Mouse (Mus musculus) G1E (cell line): Measurements from ENCODE around the gene Triap1. TPM values are rescaled to one million over a fixed set of nuclear protein-coding genes. Genes with fewer than 3 reads are reported as not detected.

Experiments used
- ATAC-seq: 2 replicates; pipeline ENCODE4 v1.8.0; 2016; ENCODE audit warnings: mild to moderate bottlenecking; ENCODE audit not compliant: insufficient number of reproducible peaks, poor library complexity, low FRiP score, severe bottlenecking; ENCODE audit errors: extremely low read depth
- DNase-seq: peaks from one replicate; pipeline ENCODE4 v3.0.0; 2012; ENCODE audit warnings: low spot score
- H3K27me3 ChIP-seq: 2 replicates; pipeline ENCODE4 v1.6.1; 2012; ENCODE audit warnings: mild to moderate bottlenecking, low read length, inconsistent platforms; ENCODE audit not compliant: insufficient read depth
- H3K36me3 ChIP-seq: replicated peaks from 2 replicates; pipeline ENCODE3; 2012; ENCODE audit warnings: mild to moderate bottlenecking, inconsistent platforms
- H3K4me1 ChIP-seq: 2 replicates; pipeline ENCODE4 v1.6.1; 2012; ENCODE audit warnings: low read depth, low read length, inconsistent platforms, mixed read lengths; ENCODE audit not compliant: insufficient read depth
- H3K4me3 ChIP-seq: 2 replicates; pipeline ENCODE4 v1.5.1; 2012; ENCODE audit warnings: low read depth, mild to moderate bottlenecking, inconsistent platforms, low read length, moderate library complexity, mixed read lengths
- H3K9me3 ChIP-seq: replicated peaks from 2 replicates; pipeline ENCODE4 v1.6.1; 2012; ENCODE audit warnings: inconsistent platforms
- CTCF ChIP-seq: IDR thresholded peaks from 2 replicates; pipeline ENCODE4 v1.5.1; 2012; ENCODE audit warnings: low read depth, low read length, inconsistent platforms, mixed read lengths
- GATA1 ChIP-seq: IDR thresholded peaks from 2 replicates; pipeline ENCODE4 v1.6.1; 2012; ENCODE audit warnings: borderline replicate concordance, low read length, inconsistent platforms, mixed read lengths
- GATA2 ChIP-seq: IDR thresholded peaks from 2 replicates; pipeline ENCODE4 v1.6.1; 2012; ENCODE audit warnings: low read depth, low read length, inconsistent platforms, borderline replicate concordance
- POLR2AphosphoS5 ChIP-seq: IDR thresholded peaks from 2 replicates; pipeline ENCODE4 v1.6.1; 2012; ENCODE audit warnings: low read depth, low read length, inconsistent platforms; ENCODE audit not compliant: insufficient replicate concordance
- TAL1 ChIP-seq: conservative IDR thresholded peaks from 2 replicates; pipeline ENCODE4 v1.6.1; 2012; ENCODE audit warnings: low read depth, low read length, inconsistent platforms, mixed read lengths
- polyA plus RNA-seq: library from polyadenylated mRNA; stranded (reverse); fragments of >175 nt; gene quantifications from 2 replicates; pipeline ENCODE4 v1.2.3, GENCODE M21; 2012
- total RNA-seq, 2 experiments: library from RNA; stranded (forward) in 1 of 2; stranded (reverse) in 1 of 2; fragments of 200-1000 nt in 1 of 2; fragments of >200 nt in 1 of 2; fragmentation: Nextera tagmentation in 1 of 2; gene quantifications; 2 replicates each; pipeline ENCODE4 v1.2.3; 2014 to 2017

Triap1 gene
- total RNA-seq (2014; fragmentation: Nextera tagmentation) (27.8 and 31.8 TPM in 2 replicates), total RNA-seq (2017) (45.5 and 47.0 TPM in 2 replicates), polyA plus RNA-seq (5.3 and 14.1 TPM in 2 replicates)

- no peaks in the 10 kb centered on the region for H3K27me3 ChIP-seq
- peaks cover 61% of the 10 kb centered on the region for H3K4me1 ChIP-seq
- peak within 1 kb of the TSS; percentile 98 for H3K4me3 ChIP-seq
- DNase-seq (peak; percentile 80), ATAC-seq (peak; percentile 50; the same call in 1 of the 2 replicates)
- TF ChIP-seq TAL1 (no peak), GATA2 (no peak), CTCF (no peak), POLR2AphosphoS5 (no peak), GATA1 (no peak)
- no peaks in the 10 kb centered on the region for H3K9me3 ChIP-seq
- peaks cover 70% of the 10 kb centered on the region for H3K36me3 ChIP-seq
Observed at GRCm38 (mm10) chr5:115340577-115341313, at the start of gene Triap1, which contains the start of gene Gatc. TSS of gene Triap1 (plus strand) at chr5:115341225. TSS of gene Gatc (minus strand) at chr5:115341178.

GRCm38 (mm10) chr5:115294173-115294572 is 46.9 kb upstream of the Triap1 start:
- DNase-seq (no peak), ATAC-seq (no peak)
- Histone ChIP-seq H3K9me3 (no peaks in the 10 kb centered on the region), H3K27me3 (no peaks in the 10 kb centered on the region), H3K4me3 (no peak overlapping the region), H3K4me1 (peaks cover 53% of the 10 kb centered on the region), H3K36me3 (peaks cover 95% of the 10 kb centered on the region)
- TF ChIP-seq CTCF (0 out of 2 replicates have a peak, but pooled peaks have one; percentile 6), GATA2 (no peak)

- H3K36me3 ChIP-seq = peaks cover 81% of the 10 kb centered on the region
- no peaks in the 10 kb centered on the region for H3K9me3 ChIP-seq
- ATAC-seq = no peak
- TF ChIP-seq GATA1 = no peak
- TF ChIP-seq GATA2 = no peak
- TF ChIP-seq POLR2AphosphoS5 = no peak
- TF ChIP-seq TAL1 = no peak
- no peak for TF ChIP-seq CTCF
- H3K4me3 ChIP-seq = peak overlapping the region; percentile 55; the same call in 1 of the 2 replicates
- H3K4me1 ChIP-seq = peaks cover 59% of the 10 kb centered on the region
- no peak for DNase-seq
- H3K27me3 ChIP-seq = no peaks in the 10 kb centered on the region
Observed at GRCm38 (mm10) chr5:115296347-115296746, 44.7 kb upstream of the Triap1 start.

GRCm38 (mm10) chr5:115300035-115300744 is 40.8 kb upstream of the Triap1 start:
- H3K27me3 ChIP-seq = no peaks in the 10 kb centered on the region
- ATAC-seq (no peak), DNase-seq (peak; percentile 45)
- H3K36me3 ChIP-seq = peaks cover 51% of the 10 kb centered on the region
- H3K4me3 ChIP-seq = peak overlapping the region; percentile 94
- no peak for TF ChIP-seq TAL1
- TF ChIP-seq GATA1 = no peak
- no peak; the same call in 1 of the 2 replicates for TF ChIP-seq POLR2AphosphoS5
- no peak for TF ChIP-seq GATA2
- no peak for TF ChIP-seq CTCF
- H3K9me3 ChIP-seq = no peaks in the 10 kb centered on the region
- peaks cover 58% of the 10 kb centered on the region for H3K4me1 ChIP-seq

- ATAC-seq = peak; percentile 79
- peaks cover 50% of the 10 kb centered on the region for H3K4me1 ChIP-seq
- no peaks in the 10 kb centered on the region for H3K27me3 ChIP-seq
- peak within 1 kb of the TSS; percentile 94 for H3K4me3 ChIP-seq
- H3K9me3 ChIP-seq = no peaks in the 10 kb centered on the region
- peak; percentile 94 for DNase-seq
- peaks cover 45% of the 10 kb centered on the region for H3K36me3 ChIP-seq
- TF ChIP-seq TAL1 (no peak), CTCF (no peak), POLR2AphosphoS5 (no peak), GATA2 (no peak), GATA1 (no peak)
Observed at GRCm38 (mm10) chr5:115300792-115301614, 40.0 kb upstream of the Triap1 start, which contains the start of gene Dynll1. TSS of gene Dynll1 (minus strand) at chr5:115300999.
